Mouse (Mus musculus) liver, embryonic 14.5 days (tissue): ENCODE data around the gene Prss30. TPM values are rescaled to one million over a fixed set of nuclear protein-coding genes. Genes with fewer than 3 reads are reported as not detected.

Experiments
- ATAC-seq: fragments of 200-750 bp; cut with Nextera tagmentation; 2 replicates; pipeline ENCODE4 v1.8.0; 2017; ENCODE audit warnings: moderate number of reproducible peaks, mild to moderate bottlenecking, moderate library complexity; ENCODE audit not compliant: insufficient read depth
- DNase-seq, 3 experiments: peaks; one replicate each; pipeline ENCODE4 v3.0.0-alpha.2; 2012 to 2013; ENCODE audit warnings: low read depth in 3 of 3, low spot score in 3 of 3
- H3K27ac ChIP-seq: fragments of 300-500 bp; sonication (generic); 2 replicates; pipeline ENCODE4 v1.5.1; 2014; ENCODE audit warnings: moderate library complexity, mild to moderate bottlenecking, control low read depth, inconsistent platforms
- H3K27me3 ChIP-seq: fragments of 300-500 bp; sonication (generic); 2 replicates; pipeline ENCODE4 v1.6.1; 2014; ENCODE audit warnings: mild to moderate bottlenecking, low read length, moderate library complexity; ENCODE audit not compliant: control insufficient read depth, insufficient read depth
- H3K36me3 ChIP-seq: fragments of 300-500 bp; sonication (generic); replicated peaks from 2 replicates; pipeline ENCODE4 v1.6.1; 2014; ENCODE audit warnings: low read depth; ENCODE audit not compliant: control insufficient read depth, insufficient read depth
- H3K4me1 ChIP-seq, 2 experiments: fragments of 200-500 bp in 1 of 2; fragments of 300-500 bp in 1 of 2; sonication (generic) in 1 of 2; replicated peaks; 2 replicates each; pipeline ENCODE4 v1.6.1; 2012 to 2014; ENCODE audit warnings: antibody characterized with exemption in 1 of 2, inconsistent platforms in 1 of 2, low read length in 1 of 2; ENCODE audit not compliant: control insufficient read depth in 2 of 2, insufficient read depth in 2 of 2
- H3K4me2 ChIP-seq: fragments of 300-500 bp; sonication (generic); 2 replicates; pipeline ENCODE4 v1.6.1; 2014; ENCODE audit warnings: low read depth, mild to moderate bottlenecking, control low read depth, moderate library complexity
- H3K4me3 ChIP-seq, 2 experiments: fragments of 200-500 bp in 1 of 2; fragments of 300-500 bp in 1 of 2; sonication (generic) in 1 of 2; 2 replicates each; pipeline ENCODE4 v1.5.1; 2012 to 2014; ENCODE audit warnings: low read depth in 2 of 2, low read length in 2 of 2, mild to moderate bottlenecking in 2 of 2, control low read depth in 1 of 2, inconsistent platforms in 1 of 2, moderate library complexity in 1 of 2; ENCODE audit not compliant: insufficient read depth in 1 of 2
- H3K9ac ChIP-seq: fragments of 300-500 bp; sonication (generic); replicated peaks from 2 replicates; pipeline ENCODE4 v1.6.1; 2014; ENCODE audit warnings: mild to moderate bottlenecking, control low read depth, moderate library complexity
- H3K9me3 ChIP-seq: fragments of 300-500 bp; sonication (generic); 2 replicates; pipeline ENCODE4 v1.6.1; 2016; ENCODE audit warnings: low read length, mixed read lengths; ENCODE audit not compliant: control insufficient read depth
- CTCF ChIP-seq: IDR thresholded peaks from 2 replicates; pipeline ENCODE4 v1.5.1; 2016; ENCODE audit warnings: antibody characterized with exemption, low read depth, control low read depth
- EP300 ChIP-seq: IDR thresholded peaks from 2 replicates; pipeline ENCODE4 v1.6.1; 2016; ENCODE audit warnings: antibody characterized with exemption, low read depth
- WGBS: fragments of 180-500 bp; shearing (Covaris S2); extraction: QIAGEN DNeasy Blood & Tissue Kit; methylation state at CpG from one replicate; pipeline ENCODE4 v1.1.7; 2014; ENCODE audit not compliant: insufficient replicate concordance; 5-methylcytosine and 5-hydroxymethylcytosine counted together
- polyA plus RNA-seq, 2 experiments: library from polyadenylated mRNA; depleted of rRNA in 1 of 2; stranded (reverse) in 1 of 2; unstranded in 1 of 2; fragments of >200 nt; fragmentation: Nextera tagmentation in 1 of 2; extraction: Ambion mirVana in 1 of 2; gene quantifications; 2 replicates each; pipeline versions ENCODE4 v1.2.1 to v1.2.3; 2012 to 2014

Gene Prss30
- polyA plus RNA-seq, 2 experiments: 0.06 to 0.07 TPM

- Histone ChIP-seq H3K4me2 (no peak overlapping the region), H3K9me3 (no peaks in the 10 kb centered on the region), H3K36me3 (no peaks in the 10 kb centered on the region), H3K27ac (no peak overlapping the region), H3K27me3 (no peaks in the 10 kb centered on the region), H3K4me3 (no peak overlapping the region), H3K9ac (no peak overlapping the region), H3K4me1 (no peaks in the 10 kb centered on the region)
- DNase-seq: no peak
- TF ChIP-seq CTCF (no peak), EP300 (no peak)
- WGBS: 24% methylated on average over 2 of the region's 2 CpGs
- ATAC-seq: no peak
These were observed 26.6 kb upstream of the Prss30 start for GRCm38 (mm10) chr17:24006930-24007329.

- Histone ChIP-seq H3K4me2 (no peak overlapping the region), H3K27ac (no peak overlapping the region), H3K4me1 (no peaks in the 10 kb centered on the region), H3K9ac (no peak overlapping the region), H3K4me3 (no peak overlapping the region), H3K9me3 (no peaks in the 10 kb centered on the region), H3K27me3 (no peaks in the 10 kb centered on the region), H3K36me3 (no peaks in the 10 kb centered on the region)
- TF ChIP-seq EP300: no peak
- TF ChIP-seq CTCF: no peak
- 73% methylated on average over 3 of the region's 3 CpGs for WGBS
- DNase-seq (no peak), ATAC-seq (no peak)
These were observed 24.7 kb upstream of the Prss30 start for GRCm38 (mm10) chr17:24005049-24005448.

GRCm38 (mm10) chr17:24004071-24004665 lies 23.8 kb upstream of the Prss30 start:
- H3K27me3 ChIP-seq: no peaks in the 10 kb centered on the region
- H3K9me3 ChIP-seq: no peaks in the 10 kb centered on the region
- TF ChIP-seq EP300: no peak
- TF ChIP-seq CTCF: no peak
- H3K4me3 ChIP-seq: no peak overlapping the region
- no peak for ATAC-seq
- no peak overlapping the region for H3K9ac ChIP-seq
- H3K36me3 ChIP-seq: no peaks in the 10 kb centered on the region
- H3K4me1 ChIP-seq: no peaks in the 10 kb centered on the region
- DNase-seq: no peak
- no peak overlapping the region for H3K4me2 ChIP-seq
- H3K27ac ChIP-seq: no peak overlapping the region
- WGBS: 74% methylated on average over 14 of the region's 14 CpGs

GRCm38 (mm10) chr17:24000404-24000803 lies 20.0 kb upstream of the Prss30 start:
- H3K4me3 ChIP-seq: no peak overlapping the region
- DNase-seq: no peak
- H3K36me3 ChIP-seq: no peaks in the 10 kb centered on the region
- H3K9me3 ChIP-seq: no peaks in the 10 kb centered on the region
- no peak overlapping the region for H3K4me2 ChIP-seq
- TF ChIP-seq CTCF: no peak
- TF ChIP-seq EP300: no peak
- no peaks in the 10 kb centered on the region for H3K27me3 ChIP-seq
- H3K27ac ChIP-seq: no peak overlapping the region
- H3K9ac ChIP-seq: no peak overlapping the region
- ATAC-seq: no peak
- 28% methylated on average over 5 of the region's 5 CpGs for WGBS
- no peaks in the 10 kb centered on the region for H3K4me1 ChIP-seq

GRCm38 (mm10) chr17:23998383-23998782 lies 18.0 kb upstream of the Prss30 start:
- DNase-seq (no peak), ATAC-seq (no peak)
- Histone ChIP-seq H3K9me3 (no peaks in the 10 kb centered on the region), H3K4me1 (no peaks in the 10 kb centered on the region), H3K4me3 (no peak overlapping the region), H3K36me3 (no peaks in the 10 kb centered on the region), H3K27me3 (no peaks in the 10 kb centered on the region), H3K4me2 (no peak overlapping the region), H3K27ac (no peak overlapping the region), H3K9ac (no peak overlapping the region)
- no peak for TF ChIP-seq CTCF
- no peak for TF ChIP-seq EP300
- 36% methylated on average over 6 of the region's 6 CpGs for WGBS
